In genomic region chr15:102975034-102975433, GRCm38 (mm10) we compare ENCODE assay signal across 24 mouse cellular contexts. TPM values are rescaled to one million over a fixed set of nuclear protein-coding genes. Genes with fewer than 3 reads are reported as not detected.
DNase-seq lines count a peak whose midpoint lies in the region; ATAC-seq and TF ChIP-seq lines count a peak whose summit lies in the region.
"Had no signal": no experiment of that assay in that cellular context is flagged by ENCODE, and none has a peak within 500 bp of the region (broad histone marks: within the 10 kb centered on the region; RNA-seq: fewer than 3 reads in every experiment).

No protein-coding gene starts in this region.

- no peak for ATAC-seq in limb, embryonic 14.5 days (ENCODE audit: low FRiP score, low read depth)
- ATAC-seq in neural tube, embryonic 13.5 days (ENCODE audit: low read depth) = no peak
- ATAC-seq: forebrain, postnatal 0 days; liver, embryonic 12.5 days had no signal

- peak overlapping the region; percentile 43 for H3K4me2 ChIP-seq in limb, embryonic 14.5 days (replicated peaks; ENCODE audit: low read depth, low read length, severe bottlenecking)
- peak overlapping the region; percentile 91 for H3K4me2 ChIP-seq in neural tube, embryonic 13.5 days
- H3K4me2 ChIP-seq: hindbrain, embryonic 13.5 days; liver, embryonic 12.5 days; midbrain, embryonic 12.5 days had no signal

- H3K9ac ChIP-seq in limb, embryonic 14.5 days (ENCODE audit: low read depth, low read length, severe bottlenecking) = no peak overlapping the region
- H3K9ac ChIP-seq in neural tube, embryonic 13.5 days = peak overlapping the region; percentile 100
- H3K9ac ChIP-seq: forebrain, postnatal 0 days; hindbrain, embryonic 13.5 days; liver, embryonic 12.5 days; midbrain, embryonic 12.5 days had no signal

- peaks cover 5% of the 10 kb centered on the region; the same call in 1 of the 2 replicates for H3K4me1 ChIP-seq in limb, embryonic 14.5 days (ENCODE audit: control insufficient read depth, insufficient read depth, low read length)
- peaks cover 60% of the 10 kb centered on the region for H3K4me1 ChIP-seq in neural tube, embryonic 13.5 days (replicated peaks)
- H3K4me1 ChIP-seq: hindbrain, embryonic 13.5 days; liver, embryonic 12.5 days; midbrain, embryonic 12.5 days had no signal

- peaks cover 95% of the 10 kb centered on the region for H3K27me3 ChIP-seq in limb, embryonic 14.5 days (ENCODE audit: control insufficient read depth, insufficient read depth, low read length)
- H3K27me3 ChIP-seq in neural tube, embryonic 13.5 days = peaks cover 44% of the 10 kb centered on the region

- H3K36me3 ChIP-seq in limb, embryonic 14.5 days (ENCODE audit: control insufficient read depth, insufficient read depth, low read length) = no peaks in the 10 kb centered on the region
- no peaks in the 10 kb centered on the region for H3K36me3 ChIP-seq in neural tube, embryonic 13.5 days
- H3K36me3 ChIP-seq: hindbrain, embryonic 13.5 days; liver, embryonic 12.5 days; midbrain, embryonic 12.5 days had no signal

- WGBS in limb, embryonic 14.5 days = 9% methylated on average over 7 of the region's 7 CpGs
- under 1% methylated on average over 7 of the region's 7 CpGs for WGBS in neural tube, embryonic 13.5 days

- H3K4me3 ChIP-seq in limb, embryonic 14.5 days (replicated peaks; ENCODE audit: low read length) = peak overlapping the region; percentile 26
- peak overlapping the region; percentile 90 for H3K4me3 ChIP-seq in neural tube, embryonic 13.5 days
- H3K4me3 ChIP-seq: heart, adult 2 months; hindbrain, embryonic 13.5 days; liver, embryonic 12.5 days; midbrain, embryonic 12.5 days had no signal

- DNase-seq in kidney, adult 18-20 months = peak; percentile 37
- DNase-seq in kidney, postnatal 14 days = no peak
- peak; percentile 38 for DNase-seq in kidney, postnatal 10 days
- DNase-seq in limb, embryonic 14.5 days (ENCODE audit: low spot score) = no peak
- DNase-seq in lung, postnatal 4 days = no peak
- no peak for DNase-seq in cerebellum, adult 18-20 months
- DNase-seq: adrenal gland, postnatal 36 days; cerebellum, postnatal 10 days; forebrain, postnatal 0 days; heart, adult 2 months; layer of hippocampus, adult 9-11 months; lung, adult 18-20 months; lung, postnatal 10 days; right cerebral cortex, postnatal 14 days had no signal

- no peaks in the 10 kb centered on the region for H3K9me3 ChIP-seq in limb, embryonic 14.5 days (ENCODE audit: control insufficient read depth, low read length)
- no peaks in the 10 kb centered on the region for H3K9me3 ChIP-seq in neural tube, embryonic 13.5 days
- H3K9me3 ChIP-seq: hindbrain, embryonic 13.5 days; liver, embryonic 12.5 days; midbrain, embryonic 12.5 days had no signal

- no peak for TF ChIP-seq POLR2A in limb, embryonic 14.5 days (IDR thresholded peaks at IDR 0.05; ENCODE audit: borderline replicate concordance, extremely low read depth, insufficient read depth, insufficient read length)

- H3K27ac ChIP-seq in limb, embryonic 14.5 days (replicated peaks; ENCODE audit: low read depth, low read length) = no peak overlapping the region
- peak overlapping the region; percentile 99 for H3K27ac ChIP-seq in neural tube, embryonic 13.5 days (replicated peaks)
- H3K27ac ChIP-seq: heart, adult 2 months; hindbrain, embryonic 13.5 days; liver, embryonic 12.5 days; midbrain, embryonic 12.5 days; stomach, postnatal 0 days had no signal

RNA-seq across cellular contexts. Expression of gene Hoxc9, which starts 1.2 kb away (rescaled TPM):
- 2.1 TPM in 2 replicates for polyA plus RNA-seq in limb, embryonic 14.5 days (2012; rRNA removed)
- polyA plus RNA-seq in limb, embryonic 14.5 days (2014; fragmentation: Nextera tagmentation; extraction: Ambion mirVana) = 1.1 and 1.3 TPM in 2 replicates
- polyA plus RNA-seq in neural tube, embryonic 13.5 days (2015; fragmentation: Nextera tagmentation; extraction: Ambion mirVana) = 40.9 and 43.4 TPM in 2 replicates
- polyA plus RNA-seq: cortical plate, adult 2 months; embryonic facial prominence, embryonic 11.5 days; forebrain, embryonic 11.5 days; forebrain, postnatal 0 days; heart, adult 2 months; heart, embryonic 14.5 days; liver, embryonic 12.5 days; midbrain, embryonic 12.5 days; stomach, postnatal 0 days had no signal

RNA-seq across cellular contexts. Expression of gene Hoxc5, which starts 7.8 kb away (rescaled TPM):
- polyA plus RNA-seq in limb, embryonic 14.5 days (2012; rRNA removed) = 7.6 and 9.0 TPM in 2 replicates
- 2.6 and 3.5 TPM in 2 replicates for polyA plus RNA-seq in limb, embryonic 14.5 days (2014; fragmentation: Nextera tagmentation; extraction: Ambion mirVana)
- 18.8 and 32.2 TPM in 2 replicates for polyA plus RNA-seq in neural tube, embryonic 13.5 days (2015; fragmentation: Nextera tagmentation; extraction: Ambion mirVana)
- polyA plus RNA-seq: cortical plate, adult 2 months; forebrain, embryonic 11.5 days; forebrain, postnatal 0 days; midbrain, embryonic 12.5 days had no signal

RNA-seq across cellular contexts. Expression of gene Hoxc10, which starts 8.4 kb away (rescaled TPM):
- 9.7 and 14.3 TPM in 2 replicates for polyA plus RNA-seq in limb, embryonic 14.5 days (2012; rRNA removed)
- 5.8 and 6.0 TPM in 2 replicates for polyA plus RNA-seq in limb, embryonic 14.5 days (2014; fragmentation: Nextera tagmentation; extraction: Ambion mirVana)
- 58.5 and 92.4 TPM in 2 replicates for polyA plus RNA-seq in neural tube, embryonic 13.5 days (2015; fragmentation: Nextera tagmentation; extraction: Ambion mirVana)
- polyA plus RNA-seq: cortical plate, adult 2 months; embryonic facial prominence, embryonic 11.5 days; forebrain, embryonic 11.5 days; forebrain, postnatal 0 days; heart, adult 2 months; heart, embryonic 14.5 days; hindbrain, embryonic 13.5 days; liver, embryonic 12.5 days; midbrain, embryonic 12.5 days; stomach, postnatal 0 days had no signal

RNA-seq across cellular contexts. Expression of gene Hoxc8, which starts 15.4 kb away (rescaled TPM):
- 3.5 and 3.9 TPM in 2 replicates for polyA plus RNA-seq in limb, embryonic 14.5 days (2012; rRNA removed)
- 1.9 TPM in 2 replicates for polyA plus RNA-seq in limb, embryonic 14.5 days (2014; fragmentation: Nextera tagmentation; extraction: Ambion mirVana)
- polyA plus RNA-seq in neural tube, embryonic 13.5 days (2015; fragmentation: Nextera tagmentation; extraction: Ambion mirVana) = 75.8 and 85.5 TPM in 2 replicates
- polyA plus RNA-seq: cortical plate, adult 2 months; embryonic facial prominence, embryonic 11.5 days; forebrain, embryonic 11.5 days; forebrain, postnatal 0 days; heart, adult 2 months; heart, embryonic 14.5 days; midbrain, embryonic 12.5 days had no signal

RNA-seq across cellular contexts. Expression of gene Hoxc11, which starts 20.8 kb away (rescaled TPM):
- 7.4 and 7.6 TPM in 2 replicates for polyA plus RNA-seq in limb, embryonic 14.5 days (2012; rRNA removed)
- polyA plus RNA-seq in limb, embryonic 14.5 days (2014; fragmentation: Nextera tagmentation; extraction: Ambion mirVana) = 1.4 TPM in 2 replicates
- 2.6 and 3.8 TPM in 2 replicates for polyA plus RNA-seq in neural tube, embryonic 13.5 days (2015; fragmentation: Nextera tagmentation; extraction: Ambion mirVana)
- polyA plus RNA-seq: cortical plate, adult 2 months; embryonic facial prominence, embryonic 11.5 days; forebrain, embryonic 11.5 days; forebrain, postnatal 0 days; heart, adult 2 months; heart, embryonic 14.5 days; hindbrain, embryonic 13.5 days; large intestine, adult 2 months; liver, embryonic 12.5 days; midbrain, embryonic 12.5 days; stomach, postnatal 0 days had no signal

Comparison
In these comparisons a context has a peak if more than half of its experiments do, and no peak if none do; other contexts are left out.
1. DNase-seq: peak in kidney, adult 18-20 months (single experiment) and kidney, postnatal 10 days (single experiment); none in kidney, postnatal 14 days (single experiment), limb, embryonic 14.5 days (single experiment), lung, postnatal 4 days (0 of 2) and cerebellum, adult 18-20 months (0 of 2).
2. RNA of gene Hoxc9, which starts 1.2 kb away (polyA plus RNA-seq): 40.9 to 43.4 TPM in neural tube, embryonic 13.5 days; 1.1 to 2.1 TPM in limb, embryonic 14.5 days; every median in the first group is over 10 times any median in the second.